Mouse (Mus musculus) thymus, postnatal 4 days (tissue): ENCODE results near the gene Gm37240.

ENCODE experiments used
- DNase-seq: peaks from one replicate; pipeline ENCODE4 v3.0.0; 2021

The Gm37240 gene

DNA sequence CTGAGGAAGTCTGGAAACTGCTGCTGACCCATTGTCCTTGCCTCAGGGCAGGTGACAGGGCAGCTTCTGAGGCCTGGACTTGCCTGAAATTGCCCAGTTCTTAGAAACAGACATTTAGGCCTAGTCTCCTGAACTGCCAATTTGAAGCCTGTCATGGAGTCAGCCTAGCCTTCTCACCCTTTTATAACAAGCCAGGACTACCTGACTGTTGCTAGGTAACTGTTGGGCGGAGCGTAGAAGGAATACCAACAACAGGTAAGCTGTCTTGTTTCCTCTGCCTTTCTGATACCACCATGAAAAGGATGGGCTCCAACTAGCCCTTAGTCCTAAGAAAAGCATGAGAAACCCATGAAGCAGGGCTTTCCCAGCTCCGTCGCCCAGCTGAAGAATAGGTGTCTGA, 570.0 kb downstream of the Gm37240 start:
- DNase-seq: no peak

DNA sequence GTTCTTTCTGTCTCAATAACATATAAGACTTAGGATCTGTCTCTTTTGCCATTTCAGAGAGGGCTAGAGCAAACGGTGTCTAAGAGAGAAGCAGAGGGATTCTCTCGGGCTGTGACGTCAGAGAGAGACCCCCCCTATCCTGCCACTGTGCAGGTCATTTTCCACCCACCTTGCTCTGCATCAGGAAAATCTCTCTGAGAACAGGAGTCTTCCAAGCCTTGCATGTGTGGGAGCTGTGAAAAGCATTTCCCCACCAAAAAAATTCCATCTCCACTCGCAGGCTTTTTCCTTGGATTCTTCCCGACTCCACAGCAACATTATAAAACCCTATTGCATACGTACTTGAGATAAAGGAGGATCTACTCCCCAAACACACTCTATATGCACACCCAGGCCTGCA, 572.4 kb downstream of the Gm37240 start:
- DNase-seq: no peak

GRCm38 (mm10) chr3:85313646-85314255, 573.6 kb downstream of the Gm37240 start:
- no peak for DNase-seq

DNA sequence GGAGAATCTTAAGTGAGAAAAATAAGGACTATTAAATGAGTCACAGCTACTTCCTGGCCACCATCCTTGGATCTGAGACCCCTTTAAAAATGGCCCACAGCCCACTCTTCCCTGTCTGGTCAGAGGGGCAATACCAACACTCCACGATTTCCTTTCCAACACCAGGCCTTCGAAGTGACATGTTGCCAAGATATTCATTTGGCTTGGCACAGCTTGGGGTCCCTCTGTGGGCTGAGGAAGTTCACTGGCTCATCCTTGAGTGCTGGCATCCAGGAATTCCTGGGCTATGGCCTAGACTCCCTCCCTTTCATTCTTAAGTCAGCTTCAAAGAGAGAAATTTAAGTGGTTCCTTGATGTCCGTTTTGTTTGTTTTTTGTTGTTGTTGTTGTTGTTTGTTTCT, 576.1 kb downstream of the Gm37240 start:
- no peak for DNase-seq

DNA sequence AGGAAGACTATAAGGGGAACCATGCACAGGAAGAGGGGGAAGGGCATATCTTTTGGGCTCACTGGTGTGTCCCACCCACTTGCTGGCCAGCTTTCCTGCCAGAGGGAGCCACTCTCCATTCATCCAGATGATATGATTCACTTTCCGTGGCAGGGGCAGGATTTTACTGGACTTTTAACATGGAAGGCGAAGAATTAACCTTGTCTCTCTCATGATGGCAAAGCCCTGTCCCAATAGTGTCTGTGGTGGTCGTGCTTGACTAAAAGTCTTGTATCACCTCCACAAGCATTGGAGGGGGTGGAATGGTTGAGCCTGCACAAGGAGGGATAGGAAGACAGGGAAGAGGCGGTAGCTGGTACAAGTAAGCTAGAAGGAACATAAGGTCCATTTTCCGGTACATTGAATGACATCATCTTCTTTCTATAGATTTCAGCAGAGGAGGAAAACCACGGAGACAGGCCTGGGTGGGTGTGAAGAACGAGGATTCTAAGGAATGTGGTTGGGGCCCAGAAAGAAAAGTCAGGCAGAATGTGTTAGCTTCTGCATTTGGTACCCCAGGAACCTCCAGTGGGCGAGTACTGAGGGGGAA, 576.8 kb downstream of the Gm37240 start:
- no peak for DNase-seq

DNA sequence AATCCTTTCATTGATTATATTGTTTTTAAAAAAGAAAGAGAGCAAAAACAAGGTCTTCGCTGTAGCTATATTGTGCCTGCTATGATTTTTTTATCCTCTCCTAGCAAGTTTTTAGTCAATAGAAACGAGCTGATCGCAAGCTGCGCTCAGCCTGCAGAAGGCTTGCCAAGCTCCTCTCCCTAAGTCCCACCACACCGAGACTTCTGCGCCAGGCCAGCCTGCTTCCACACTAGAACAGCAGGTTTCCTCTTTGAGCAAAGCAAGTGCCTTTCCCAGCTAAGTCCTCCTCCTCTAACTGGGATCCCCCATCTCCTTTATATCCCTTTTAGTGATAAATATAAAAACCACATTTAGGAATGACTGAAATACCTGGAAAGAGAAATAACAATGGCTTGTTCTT, 578.1 kb downstream of the Gm37240 start:
- DNase-seq: no peak

DNA sequence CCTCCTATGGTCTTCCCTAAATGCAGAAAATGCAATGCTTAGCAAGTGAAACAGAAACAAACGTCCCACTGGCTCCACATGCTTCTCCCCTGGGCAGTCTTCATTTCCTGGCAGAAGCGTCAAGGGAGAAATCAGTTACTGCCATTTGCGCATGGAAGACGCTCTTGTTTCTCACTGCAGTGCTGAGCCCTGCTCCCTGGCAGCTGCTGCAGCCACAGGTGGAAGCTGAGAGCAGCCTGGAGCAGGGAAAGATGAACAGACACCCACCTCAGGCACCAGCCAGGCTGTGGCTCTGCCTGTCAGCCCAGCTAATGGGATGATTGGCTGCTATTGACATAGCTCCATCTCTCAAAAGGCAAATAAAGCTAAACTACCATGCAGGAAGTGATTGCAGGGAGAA, 578.6 kb downstream of the Gm37240 start:
- no peak for DNase-seq

GRCm38 (mm10) chr3:85301851-85302250, 585.5 kb downstream of the Gm37240 start:
- DNase-seq: no peak

- no peak for DNase-seq
These were observed 586.0 kb downstream of the Gm37240 start for GRCm38 (mm10) chr3:85301336-85301735.

GRCm38 (mm10) chr3:85299649-85300550, 587.4 kb downstream of the Gm37240 start:
- no peak for DNase-seq

- DNase-seq: no peak
These were observed 592.1 kb downstream of the Gm37240 start for GRCm38 (mm10) chr3:85295229-85295628.

DNA sequence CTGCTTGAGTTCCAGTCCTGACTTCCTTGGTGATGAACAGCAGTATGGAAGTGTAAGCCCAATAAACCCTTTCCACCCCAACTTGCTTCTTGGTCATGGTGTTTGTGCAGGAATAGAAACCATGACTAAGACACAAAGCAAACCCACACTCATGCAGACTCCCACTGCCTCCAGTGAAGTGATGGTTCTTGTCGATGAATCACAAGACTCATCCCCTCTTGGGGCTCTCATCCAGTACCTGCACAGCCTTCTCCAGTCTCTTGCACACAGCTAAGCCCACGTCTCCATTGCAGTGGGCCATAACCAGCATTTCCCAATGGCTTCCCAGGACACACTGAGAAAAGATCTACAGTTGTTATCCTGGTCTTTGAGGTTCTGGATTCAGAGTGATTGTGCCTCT, 599.7 kb downstream of the Gm37240 start:
- no peak for DNase-seq

- no peak for DNase-seq
These were observed 602.8 kb downstream of the Gm37240 start for GRCm38 (mm10) chr3:85284483-85284882.

DNA sequence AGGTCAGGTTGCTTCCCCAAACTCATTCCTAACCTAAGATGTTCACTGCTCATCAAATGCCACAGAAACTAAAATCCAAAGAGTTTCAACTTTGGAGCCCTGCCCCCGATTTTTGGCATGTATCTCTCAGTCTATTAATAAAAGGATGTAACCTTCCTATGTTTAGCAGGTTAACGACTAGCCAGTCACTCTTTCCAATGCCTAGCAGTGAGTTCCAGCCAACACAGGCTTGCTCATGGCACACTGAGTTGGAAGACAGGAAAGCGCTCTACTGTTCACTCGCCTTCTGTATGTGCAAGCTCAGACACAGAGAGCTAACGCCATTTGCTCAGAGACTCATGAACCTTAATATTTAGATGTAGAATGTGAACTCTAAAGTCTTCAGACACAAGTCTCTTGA, 604.5 kb downstream of the Gm37240 start:
- no peak for DNase-seq

- DNase-seq: peak; percentile 55
These were observed 612.2 kb downstream of the Gm37240 start for GRCm38 (mm10) chr3:85275075-85275474.

- DNase-seq: no peak
These were observed 615.8 kb downstream of the Gm37240 start for GRCm38 (mm10) chr3:85271491-85271890.

- DNase-seq: no peak
These were observed 622.4 kb downstream of the Gm37240 start for GRCm38 (mm10) chr3:85264963-85265362.

- DNase-seq: no peak
These were observed 622.8 kb downstream of the Gm37240 start for GRCm38 (mm10) chr3:85264546-85264945.

GRCm38 (mm10) chr3:85254526-85254925, 632.8 kb downstream of the Gm37240 start:
- DNase-seq: no peak

DNA sequence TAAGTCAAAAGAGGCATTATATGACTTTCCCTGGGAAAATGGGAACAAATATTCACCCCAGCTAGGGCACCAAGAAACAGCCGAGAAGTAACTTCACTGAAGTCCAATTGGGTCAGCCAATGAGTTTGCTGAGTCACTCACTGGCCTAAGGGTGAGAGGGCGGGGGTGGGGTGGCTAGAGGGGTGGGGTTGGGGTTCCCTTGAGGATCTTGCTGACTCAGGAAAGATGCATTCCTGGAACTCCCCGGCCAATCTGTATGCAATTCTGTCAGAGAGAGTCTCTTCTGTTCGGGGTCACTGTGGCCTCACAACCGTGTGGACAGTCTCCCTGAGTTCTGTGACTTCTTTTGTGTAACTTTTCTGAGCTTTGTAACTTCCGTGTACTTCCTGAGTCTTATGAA, 635.7 kb downstream of the Gm37240 start:
- no peak for DNase-seq

- DNase-seq: no peak
These were observed 641.2 kb downstream of the Gm37240 start for GRCm38 (mm10) chr3:85246131-85246530.

DNA sequence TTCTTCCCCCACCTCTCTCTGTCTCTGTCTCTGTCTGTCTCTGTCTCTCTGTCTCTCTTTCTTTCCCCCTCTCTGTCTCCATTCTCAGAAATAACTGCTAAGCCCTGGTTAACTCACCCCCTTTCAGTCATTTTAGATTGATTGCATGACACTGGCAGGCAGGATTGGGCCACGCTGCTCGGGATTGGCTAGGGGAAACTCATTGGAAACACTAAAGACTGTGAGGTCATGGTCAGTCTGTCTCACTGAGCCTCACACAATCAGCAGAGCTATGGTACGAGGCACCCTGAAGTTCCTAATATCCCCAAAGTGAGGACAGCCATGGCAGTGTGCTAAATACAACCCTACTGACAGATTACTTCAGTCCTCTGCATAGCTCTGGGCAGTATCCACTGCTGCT, 650.8 kb downstream of the Gm37240 start:
- no peak for DNase-seq

DNA sequence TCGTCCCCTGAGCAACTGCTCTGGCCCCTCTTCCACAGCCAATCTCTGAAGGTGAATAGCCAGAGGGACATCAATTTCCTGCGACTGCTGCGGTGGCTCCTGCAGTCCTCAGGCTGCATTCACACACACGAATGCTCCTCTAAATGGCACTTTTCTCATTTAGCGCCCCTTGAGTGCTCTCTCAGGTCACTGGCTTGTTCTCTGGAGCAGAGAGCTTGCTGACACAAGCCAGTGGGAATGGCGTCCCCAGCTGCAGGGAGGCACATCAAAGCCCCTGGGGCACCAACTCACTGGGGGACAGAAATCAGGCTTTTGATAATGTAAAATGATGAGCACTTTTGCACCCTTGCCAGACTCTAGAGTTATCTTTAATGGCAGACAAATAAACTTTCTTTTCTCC, 654.5 kb downstream of the Gm37240 start:
- no peak for DNase-seq

GRCm38 (mm10) chr3:85222046-85222445, 665.3 kb downstream of the Gm37240 start:
- DNase-seq: no peak
